22 mouse cellular contexts compared by ENCODE assay signal in genomic region chr9:70496990-70497389, GRCm38 (mm10).
"Had no signal": no experiment of that assay in that cellular context is flagged by ENCODE, and none has a peak within 500 bp of the region (broad histone marks: within the 10 kb centered on the region; RNA-seq: fewer than 3 reads in every experiment).

No protein-coding gene starts in this region.

- H3K27ac ChIP-seq: intestine, embryonic 15.5 days; kidney, embryonic 15.5 days; left cerebral cortex, adult 2 months; limb, embryonic 12.5 days; limb, embryonic 15.5 days; midbrain, embryonic 12.5 days; midbrain, embryonic 15.5 days; neural tube, embryonic 12.5 days; neural tube, embryonic 15.5 days; stomach, embryonic 15.5 days had no signal

- H3K9me3 ChIP-seq: intestine, embryonic 15.5 days; kidney, embryonic 15.5 days; limb, embryonic 12.5 days; limb, embryonic 15.5 days; midbrain, embryonic 12.5 days; midbrain, embryonic 15.5 days; neural tube, embryonic 12.5 days; neural tube, embryonic 15.5 days; stomach, embryonic 15.5 days had no signal

- H3K9ac ChIP-seq: intestine, embryonic 15.5 days; kidney, embryonic 15.5 days; limb, embryonic 12.5 days; limb, embryonic 15.5 days; lung, embryonic 14.5 days; midbrain, embryonic 12.5 days; midbrain, embryonic 15.5 days; neural tube, embryonic 12.5 days; neural tube, embryonic 15.5 days; stomach, embryonic 15.5 days had no signal

- ATAC-seq: intestine, embryonic 15.5 days; midbrain, embryonic 15.5 days had no signal

- DNase-seq: kidney, adult 11 months; kidney, adult 8-10 months; kidney, postnatal 10 days; kidney, postnatal 36 days; layer of hippocampus, postnatal 36 days; left cerebral cortex, postnatal 4 days; lung, embryonic 14.5 days; lung, postnatal 10 days; right cerebral cortex, adult 18-20 months; right cerebral cortex, postnatal 25 days; spleen, adult 18-20 months; thymus, postnatal 36 days had no signal

- H3K36me3 ChIP-seq: intestine, embryonic 15.5 days; midbrain, embryonic 15.5 days; neural tube, embryonic 15.5 days; stomach, embryonic 15.5 days had no signal

- H3K27me3 ChIP-seq: intestine, embryonic 15.5 days; kidney, embryonic 15.5 days; limb, embryonic 12.5 days; limb, embryonic 15.5 days; midbrain, embryonic 12.5 days; midbrain, embryonic 15.5 days; neural tube, embryonic 12.5 days; neural tube, embryonic 15.5 days; stomach, embryonic 15.5 days had no signal

- H3K4me1 ChIP-seq: intestine, embryonic 15.5 days; limb, embryonic 12.5 days; limb, embryonic 15.5 days; stomach, embryonic 15.5 days had no signal

- H3K4me3 ChIP-seq: intestine, embryonic 15.5 days; kidney, embryonic 15.5 days; left cerebral cortex, adult 2 months; limb, embryonic 12.5 days; limb, embryonic 15.5 days; midbrain, embryonic 12.5 days; midbrain, embryonic 15.5 days; neural tube, embryonic 12.5 days; neural tube, embryonic 15.5 days; stomach, embryonic 15.5 days had no signal

- H3K4me2 ChIP-seq: intestine, embryonic 15.5 days; kidney, embryonic 15.5 days; limb, embryonic 12.5 days; limb, embryonic 15.5 days; lung, embryonic 14.5 days; midbrain, embryonic 12.5 days; midbrain, embryonic 15.5 days; neural tube, embryonic 12.5 days; neural tube, embryonic 15.5 days; stomach, embryonic 15.5 days had no signal
